Mouse (Mus musculus) embryonic facial prominence, embryonic 14.5 days (tissue): Measurements from ENCODE around the gene Eif4e2. TPM values are rescaled to one million over a fixed set of nuclear protein-coding genes. Genes with fewer than 3 reads are reported as not detected.
A peak's percentile ranks its signal among the peaks of the same experiment; 100 is the strongest.

Experiments
- ATAC-seq: fragments of 200-750 bp; cut with Nextera tagmentation; 2 replicates; pipeline ENCODE4 v1.8.0; 2017; ENCODE audit warnings: low read depth, moderate number of reproducible peaks, moderate TSS enrichment
- DNase-seq: peaks from one replicate; pipeline ENCODE4 v3.0.0-alpha.2; 2015; ENCODE audit warnings: low spot score
- H3K27ac ChIP-seq: fragments of 300-500 bp; sonication (generic); replicated peaks from 2 replicates; pipeline ENCODE4 v1.5.1; 2014; ENCODE audit warnings: low read depth, mild to moderate bottlenecking, low read length, moderate library complexity
- H3K27me3 ChIP-seq: fragments of 300-500 bp; sonication (generic); replicated peaks from 2 replicates; pipeline ENCODE4 v1.6.1; 2014; ENCODE audit warnings: low read length; ENCODE audit not compliant: control insufficient read depth, insufficient read depth
- H3K36me3 ChIP-seq: fragments of 300-500 bp; sonication (generic); 2 replicates; pipeline ENCODE4 v1.6.1; 2014; ENCODE audit warnings: low read length, mixed read lengths; ENCODE audit not compliant: control insufficient read depth, insufficient read depth
- H3K4me1 ChIP-seq: fragments of 300-500 bp; sonication (generic); 2 replicates; pipeline ENCODE4 v1.6.1; 2014; ENCODE audit warnings: antibody characterized with exemption, low read length; ENCODE audit not compliant: control insufficient read depth, insufficient read depth
- H3K4me2 ChIP-seq: fragments of 300-500 bp; sonication (generic); 2 replicates; pipeline ENCODE4 v1.6.1; 2014; ENCODE audit warnings: low read depth, mild to moderate bottlenecking, low read length, moderate library complexity, mixed read lengths
- H3K4me3 ChIP-seq: fragments of 300-500 bp; sonication (generic); 2 replicates; pipeline ENCODE4 v1.5.1; 2014; ENCODE audit warnings: low read depth, mild to moderate bottlenecking, low read length
- H3K9ac ChIP-seq: fragments of 300-500 bp; sonication (generic); 2 replicates; pipeline ENCODE4 v1.6.1; 2014; ENCODE audit warnings: low read depth, mild to moderate bottlenecking, low read length, moderate library complexity, mixed read lengths
- H3K9me3 ChIP-seq: fragments of 300-500 bp; sonication (generic); 2 replicates; pipeline ENCODE4 v1.6.1; 2016; ENCODE audit warnings: low read length; ENCODE audit not compliant: control insufficient read depth
- WGBS: fragments of 180-500 bp; shearing (Covaris S2); extraction: QIAGEN DNeasy Blood & Tissue Kit; methylation state at CpG from one replicate; pipeline ENCODE4 v1.1.7; 2014; 5-methylcytosine and 5-hydroxymethylcytosine counted together
- polyA plus RNA-seq: library from polyadenylated mRNA; unstranded; fragments of >200 nt; fragmentation: Nextera tagmentation; extraction: Ambion mirVana; gene quantifications from 2 replicates; pipeline ENCODE4 v1.2.1, GENCODE M21; 2014

Gene Eif4e2
- polyA plus RNA-seq, 1 experiment from 2014 or later = 136 TPM

- WGBS = 9% methylated on average over 11 of the region's 11 CpGs
- DNase-seq (peak; percentile 92), ATAC-seq (peak; percentile 86)
- Histone ChIP-seq H3K27ac (no peak overlapping the region), H3K4me2 (0 out of 2 replicates have a peak overlapping the region, but pooled peaks have one; percentile 9), H3K9ac (no peak overlapping the region), H3K4me3 (no peak overlapping the region), H3K36me3 (no peaks in the 10 kb centered on the region), H3K27me3 (peaks cover 6% of the 10 kb centered on the region; the same call in 1 of the 2 replicates), H3K9me3 (no peaks in the 10 kb centered on the region), H3K4me1 (peaks cover 9% of the 10 kb centered on the region; the same call in 1 of the 2 replicates)
Observed at GRCm38 (mm10) chr1:87175852-87176292, 37.8 kb upstream of the Eif4e2 start.

GRCm38 (mm10) chr1:87180896-87181295 is 32.8 kb upstream of the Eif4e2 start:
- no peak overlapping the region for H3K4me2 ChIP-seq
- peaks cover 39% of the 10 kb centered on the region for H3K27me3 ChIP-seq
- no peaks in the 10 kb centered on the region for H3K36me3 ChIP-seq
- H3K9me3 ChIP-seq = no peaks in the 10 kb centered on the region
- DNase-seq = no peak
- H3K4me1 ChIP-seq = peaks cover 9% of the 10 kb centered on the region; the same call in 1 of the 2 replicates
- no peak overlapping the region for H3K4me3 ChIP-seq
- no peak overlapping the region for H3K27ac ChIP-seq
- 41% methylated on average over 5 of the region's 5 CpGs for WGBS
- ATAC-seq = no peak
- H3K9ac ChIP-seq = no peak overlapping the region

- peaks cover 52% of the 10 kb centered on the region for H3K27me3 ChIP-seq
Observed at GRCm38 (mm10) chr1:87183013-87183412, 30.7 kb upstream of the Eif4e2 start, which contains the start of gene Prss56. Gene Prss56 (plus strand): TSS chr1:87183313.

GRCm38 (mm10) chr1:87183998-87184750 is 29.5 kb upstream of the Eif4e2 start:
- H3K9me3 ChIP-seq = no peaks in the 10 kb centered on the region
- H3K9ac ChIP-seq = no peak overlapping the region
- WGBS = 31% methylated on average over 14 of the region's 15 CpGs
- no peaks in the 10 kb centered on the region for H3K36me3 ChIP-seq
- peaks cover 52% of the 10 kb centered on the region for H3K27me3 ChIP-seq
- ATAC-seq = peak; percentile 11; the same call in 1 of the 2 replicates
- 0 out of 2 replicates have a peak overlapping the region, but pooled peaks have one; percentile 5 for H3K4me3 ChIP-seq
- H3K4me2 ChIP-seq = peak overlapping the region; percentile 40; the same call in 1 of the 2 replicates
- 0 out of 2 replicates have a peak, but pooled peaks cover 4% of the 10 kb centered on the region for H3K4me1 ChIP-seq
- no peak for DNase-seq
- no peak overlapping the region for H3K27ac ChIP-seq

More at GRCm38 (mm10) chr1:87183013-87183412, 30.7 kb upstream of the Eif4e2 start, which contains the start of gene Prss56:
- H3K27ac ChIP-seq = no peak within 1 kb of the TSS
- H3K4me1 ChIP-seq = 0 out of 2 replicates have a peak, but pooled peaks cover 4% of the 10 kb centered on the region
- no peak within 1 kb of the TSS for H3K4me2 ChIP-seq
- WGBS = 50% methylated on average over 9 of the region's 9 CpGs
- ATAC-seq (no peak), DNase-seq (no peak)
- no peaks in the 10 kb centered on the region for H3K36me3 ChIP-seq
- H3K9ac ChIP-seq = no peak within 1 kb of the TSS
- no peaks in the 10 kb centered on the region for H3K9me3 ChIP-seq
- H3K4me3 ChIP-seq = no peak within 1 kb of the TSS

- peak overlapping the region; percentile 40; the same call in 1 of the 2 replicates for H3K4me2 ChIP-seq
- H3K36me3 ChIP-seq = no peaks in the 10 kb centered on the region
- 0 out of 2 replicates have a peak overlapping the region, but pooled peaks have one; percentile 5 for H3K4me3 ChIP-seq
- 16% methylated on average over 13 of the region's 20 CpGs for WGBS
- H3K9me3 ChIP-seq = no peaks in the 10 kb centered on the region
- peaks cover 52% of the 10 kb centered on the region for H3K27me3 ChIP-seq
- peak; percentile 63 for DNase-seq
- H3K9ac ChIP-seq = no peak overlapping the region
- no peak overlapping the region for H3K27ac ChIP-seq
- H3K4me1 ChIP-seq = 0 out of 2 replicates have a peak, but pooled peaks cover 4% of the 10 kb centered on the region
- peak; percentile 38 for ATAC-seq
Observed at GRCm38 (mm10) chr1:87184751-87185139, 29.0 kb upstream of the Eif4e2 start.

- Histone ChIP-seq H3K27ac (no peak overlapping the region), H3K27me3 (peaks cover 52% of the 10 kb centered on the region), H3K4me1 (0 out of 2 replicates have a peak, but pooled peaks cover 4% of the 10 kb centered on the region), H3K9me3 (no peaks in the 10 kb centered on the region), H3K36me3 (no peaks in the 10 kb centered on the region), H3K4me2 (no peak overlapping the region), H3K9ac (no peak overlapping the region), H3K4me3 (no peak overlapping the region)
- ATAC-seq (no peak), DNase-seq (no peak)
- WGBS = 14% methylated on average over 12 of the region's 13 CpGs
Observed at GRCm38 (mm10) chr1:87185526-87185925, 28.2 kb upstream of the Eif4e2 start.

- 4% methylated on average over 37 of the region's 54 CpGs for WGBS
- H3K4me3 ChIP-seq = peak overlapping the region; percentile 58
- H3K36me3 ChIP-seq = no peaks in the 10 kb centered on the region
- peak overlapping the region; percentile 98 for H3K4me2 ChIP-seq
- ATAC-seq (peak; percentile 27), DNase-seq (peak; percentile 29)
- no peaks in the 10 kb centered on the region for H3K9me3 ChIP-seq
- peak overlapping the region; percentile 69 for H3K9ac ChIP-seq
- 0 out of 2 replicates have a peak, but pooled peaks cover 4% of the 10 kb centered on the region for H3K4me1 ChIP-seq
- H3K27ac ChIP-seq = no peak overlapping the region
- peaks cover 52% of the 10 kb centered on the region for H3K27me3 ChIP-seq
Observed at GRCm38 (mm10) chr1:87186261-87187036, 27.3 kb upstream of the Eif4e2 start.

GRCm38 (mm10) chr1:87187037-87187355 is 26.7 kb upstream of the Eif4e2 start:
- Histone ChIP-seq H3K36me3 (no peaks in the 10 kb centered on the region), H3K9ac (peak overlapping the region; percentile 69), H3K4me3 (peak overlapping the region; percentile 58), H3K4me2 (peak overlapping the region; percentile 98), H3K27ac (no peak overlapping the region), H3K27me3 (peaks cover 48% of the 10 kb centered on the region), H3K4me1 (0 out of 2 replicates have a peak, but pooled peaks cover 4% of the 10 kb centered on the region), H3K9me3 (no peaks in the 10 kb centered on the region)
- ATAC-seq (peak; percentile 51), DNase-seq (peak; percentile 84)
- 0% methylated on average over 15 of the region's 15 CpGs for WGBS
